Mouse (Mus musculus) erythroblast, embryonic 14.5 days (primary cell): Measurements from ENCODE around the gene Slit2. TPM values are rescaled to one million over a fixed set of nuclear protein-coding genes. Genes with fewer than 3 reads are reported as not detected.

ENCODE experiments used
- H3K27me3 ChIP-seq: 2 replicates; pipeline ENCODE4 v1.6.1; 2012; ENCODE audit warnings: inconsistent platforms; ENCODE audit not compliant: control insufficient read depth
- H3K36me3 ChIP-seq: 2 replicates; pipeline ENCODE4 v1.6.1; 2012; ENCODE audit warnings: mild to moderate bottlenecking, inconsistent platforms; ENCODE audit not compliant: control insufficient read depth
- H3K4me1 ChIP-seq: 2 replicates; pipeline ENCODE4 v1.6.1; 2012; ENCODE audit warnings: inconsistent platforms; ENCODE audit not compliant: control insufficient read depth
- H3K4me3 ChIP-seq: replicated peaks from 2 replicates; pipeline ENCODE3; 2012; ENCODE audit warnings: moderate library complexity, mild to moderate bottlenecking, inconsistent platforms
- H3K9me3 ChIP-seq: 2 replicates; pipeline ENCODE4 v1.6.1; 2012; ENCODE audit warnings: low read length, inconsistent platforms, mixed read lengths; ENCODE audit not compliant: control insufficient read depth
- GATA1 ChIP-seq: IDR thresholded peaks from 2 replicates; pipeline ENCODE4 v1.6.1; 2012; ENCODE audit warnings: low read length, inconsistent platforms, mixed read lengths
- TAL1 ChIP-seq: IDR thresholded peaks from 3 replicates; pipeline ENCODE4 v1.6.1; 2012; ENCODE audit warnings: low read length, inconsistent platforms, mixed read lengths
- polyA plus RNA-seq: library from polyadenylated mRNA; stranded (reverse); fragments of >175 nt; gene quantifications from 2 replicates; pipeline ENCODE4 v1.2.3, GENCODE M21; 2012

Slit2 gene
- 0.01 and 0.04 TPM in 2 replicates for polyA plus RNA-seq

DNA sequence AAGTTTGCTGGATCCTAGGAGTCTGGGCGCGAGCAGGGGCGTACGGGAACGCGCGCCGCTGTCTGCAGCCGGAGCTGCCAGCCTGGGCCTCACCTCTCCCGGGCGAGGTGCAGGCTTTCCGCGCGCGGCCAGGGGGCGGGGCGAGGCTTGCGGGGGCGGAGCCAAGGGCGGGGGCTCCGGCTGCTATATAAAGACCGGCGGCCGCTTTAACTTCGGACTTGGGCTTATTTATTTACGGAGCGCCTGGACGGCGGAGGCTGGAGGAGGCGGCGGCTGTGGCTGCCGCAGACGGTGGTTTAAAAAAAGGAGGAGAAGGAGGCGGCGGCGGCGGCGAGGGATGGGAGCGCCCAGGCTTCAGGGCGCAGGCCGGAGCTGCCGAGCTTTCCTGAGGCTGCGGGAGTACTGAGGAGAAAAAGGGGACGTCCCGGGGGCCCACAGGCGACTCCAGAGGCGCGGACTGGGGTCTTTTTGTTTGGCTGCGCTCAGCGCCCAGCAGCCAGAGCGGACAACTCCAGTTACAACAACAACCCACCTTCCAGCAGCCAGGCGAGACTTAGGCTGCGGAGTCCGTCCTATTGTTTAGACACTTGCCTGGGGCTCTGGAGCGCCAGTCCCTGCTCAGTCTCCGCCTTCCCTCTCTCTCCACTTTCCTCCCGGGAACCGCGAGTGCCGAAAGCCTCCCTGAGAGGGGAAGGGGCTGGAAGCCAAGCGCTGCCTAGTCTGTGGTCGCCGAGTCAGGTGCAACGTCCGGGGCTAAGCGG, at the start of gene Slit2:
TSS of gene Slit2 (plus strand) at position 198 of the 761 bp plus-strand sequence.
- Histone ChIP-seq H3K4me1 (peaks cover 8% of the 10 kb centered on the region), H3K9me3 (peaks cover 7% of the 10 kb centered on the region; the same call in 1 of the 2 replicates), H3K4me3 (peak within 1 kb of the TSS; percentile 54), H3K27me3 (peaks cover 44% of the 10 kb centered on the region), H3K36me3 (no peaks in the 10 kb centered on the region)
- TF ChIP-seq GATA1 (no peak), TAL1 (no peak)

DNA sequence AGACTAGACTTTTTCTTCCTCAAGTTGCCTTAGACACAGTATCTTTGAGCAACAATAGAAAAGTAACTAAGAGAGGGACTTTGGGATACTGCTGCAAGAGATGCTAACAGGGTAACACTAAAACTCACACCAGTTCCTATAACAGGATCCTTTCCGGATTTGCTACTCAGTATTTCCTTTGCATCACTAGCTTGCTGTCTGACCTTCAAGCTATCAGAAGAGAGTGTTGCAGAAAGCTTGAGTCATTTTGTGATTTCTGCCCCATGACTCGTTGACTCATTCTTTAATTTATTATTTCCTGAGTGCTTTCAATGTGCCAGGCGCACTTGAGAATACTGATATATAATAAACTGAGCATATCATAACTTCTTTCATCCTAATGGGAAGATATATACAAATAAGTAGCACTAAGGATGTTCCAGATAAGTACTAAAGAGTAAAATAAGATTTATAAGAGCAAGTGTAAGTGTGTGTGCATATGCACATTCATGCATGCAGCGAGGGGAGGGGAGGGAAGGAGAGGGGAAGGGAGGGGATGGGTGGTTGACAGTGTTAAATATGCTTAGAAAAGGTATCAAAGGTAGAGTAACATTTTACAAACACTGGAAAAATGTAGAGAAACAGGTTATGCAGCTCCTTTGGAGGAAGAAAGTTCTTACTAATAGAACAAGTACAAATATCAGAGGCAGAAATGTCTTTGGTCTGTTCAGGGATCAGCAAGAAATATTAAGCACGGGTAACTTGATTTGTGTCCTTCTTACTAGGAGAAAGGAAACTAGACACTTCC, 44.2 kb upstream of the Slit2 start:
- no peaks in the 10 kb centered on the region for H3K27me3 ChIP-seq
- H3K4me3 ChIP-seq: no peak overlapping the region
- no peaks in the 10 kb centered on the region for H3K4me1 ChIP-seq
- H3K9me3 ChIP-seq: no peaks in the 10 kb centered on the region
- H3K36me3 ChIP-seq: no peaks in the 10 kb centered on the region
- no peak for TF ChIP-seq TAL1
- no peak for TF ChIP-seq GATA1

DNA sequence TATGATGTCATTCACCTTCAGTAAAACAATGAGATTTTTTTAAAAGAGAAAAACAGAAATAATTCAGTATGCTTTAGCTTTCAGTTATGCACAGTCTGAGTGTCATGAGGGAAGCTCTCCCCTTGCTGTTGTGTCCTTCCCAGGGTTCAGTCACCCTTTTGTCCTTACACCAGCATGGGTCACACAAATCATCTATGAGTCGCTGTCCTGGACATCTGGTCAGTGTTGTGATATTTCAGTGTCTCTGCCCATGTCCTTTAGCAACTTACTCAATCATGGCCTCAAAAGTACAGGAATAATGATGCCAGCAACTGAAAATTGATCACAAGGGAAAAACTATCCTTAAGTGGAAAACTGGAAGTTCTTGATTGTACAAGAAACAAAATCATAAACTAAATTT, 26.5 kb upstream of the Slit2 start:
- H3K27me3 ChIP-seq: no peaks in the 10 kb centered on the region
- H3K36me3 ChIP-seq: no peaks in the 10 kb centered on the region
- H3K4me1 ChIP-seq: no peaks in the 10 kb centered on the region
- no peak overlapping the region for H3K4me3 ChIP-seq
- no peaks in the 10 kb centered on the region for H3K9me3 ChIP-seq
- no peak for TF ChIP-seq TAL1
- no peak for TF ChIP-seq GATA1

- Histone ChIP-seq H3K4me1 (no peaks in the 10 kb centered on the region), H3K36me3 (no peaks in the 10 kb centered on the region), H3K9me3 (no peaks in the 10 kb centered on the region), H3K4me3 (no peak overlapping the region), H3K27me3 (no peaks in the 10 kb centered on the region)
- TF ChIP-seq TAL1: no peak
- TF ChIP-seq GATA1: no peak
These were observed 7.1 kb upstream of the Slit2 start for GRCm38 (mm10) chr5:47975795-47976194.

DNA sequence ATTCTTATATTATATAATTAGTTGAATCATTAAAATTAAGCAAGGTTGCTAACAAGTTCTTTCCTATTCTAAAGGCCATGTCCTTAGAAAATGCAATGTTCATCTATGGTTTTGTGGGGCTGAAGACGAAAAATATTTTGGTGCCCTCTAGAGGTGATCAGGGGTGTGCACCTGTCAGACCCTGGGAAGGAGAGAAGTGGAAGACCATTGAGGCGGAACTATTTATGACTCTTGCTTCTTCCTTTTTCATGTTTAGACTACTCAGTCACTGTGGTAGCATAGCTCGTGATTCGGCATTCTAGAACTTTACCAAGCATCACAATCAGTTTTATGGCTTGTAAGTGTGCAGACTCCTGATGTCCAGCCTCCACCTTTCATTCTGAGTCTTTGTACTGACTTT, 3.6 kb upstream of the Slit2 start:
- Histone ChIP-seq H3K9me3 (peaks cover 7% of the 10 kb centered on the region; the same call in 1 of the 2 replicates), H3K4me1 (peaks cover 8% of the 10 kb centered on the region), H3K27me3 (peaks cover 18% of the 10 kb centered on the region), H3K36me3 (no peaks in the 10 kb centered on the region), H3K4me3 (no peak overlapping the region)
- TF ChIP-seq GATA1 (no peak), TAL1 (no peak)

- no peak overlapping the region for H3K4me3 ChIP-seq
- no peaks in the 10 kb centered on the region for H3K36me3 ChIP-seq
- H3K4me1 ChIP-seq: peaks cover 8% of the 10 kb centered on the region
- peaks cover 29% of the 10 kb centered on the region for H3K27me3 ChIP-seq
- peaks cover 7% of the 10 kb centered on the region; the same call in 1 of the 2 replicates for H3K9me3 ChIP-seq
- TF ChIP-seq GATA1 (no peak), TAL1 (no peak)
These were observed 2.5 kb upstream of the Slit2 start for GRCm38 (mm10) chr5:47980459-47980858.

DNA sequence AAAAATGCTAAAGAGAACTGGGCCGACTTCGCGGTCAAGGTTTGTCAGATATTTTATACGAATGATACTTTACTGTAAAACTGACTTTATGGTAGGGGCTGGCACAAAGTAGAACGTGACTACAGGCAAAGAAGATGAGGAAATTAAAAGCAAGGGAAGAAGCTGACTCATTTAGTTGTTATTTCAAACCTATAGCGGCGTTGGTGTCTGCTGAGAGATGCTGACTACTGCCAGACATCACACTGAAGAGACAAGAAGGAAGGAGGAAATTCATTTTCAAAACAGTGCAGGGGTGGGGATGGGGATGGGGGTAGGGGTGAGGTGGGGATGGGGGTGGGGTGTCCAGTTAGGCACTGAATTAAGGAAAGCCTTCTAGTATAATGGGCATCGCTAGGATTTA, 987 bp upstream of the Slit2 start:
- no peak for TF ChIP-seq TAL1
- no peak for TF ChIP-seq GATA1
- Histone ChIP-seq H3K36me3 (no peaks in the 10 kb centered on the region), H3K4me1 (peaks cover 8% of the 10 kb centered on the region), H3K9me3 (peaks cover 7% of the 10 kb centered on the region; the same call in 1 of the 2 replicates), H3K27me3 (peaks cover 44% of the 10 kb centered on the region), H3K4me3 (no peak overlapping the region)

DNA sequence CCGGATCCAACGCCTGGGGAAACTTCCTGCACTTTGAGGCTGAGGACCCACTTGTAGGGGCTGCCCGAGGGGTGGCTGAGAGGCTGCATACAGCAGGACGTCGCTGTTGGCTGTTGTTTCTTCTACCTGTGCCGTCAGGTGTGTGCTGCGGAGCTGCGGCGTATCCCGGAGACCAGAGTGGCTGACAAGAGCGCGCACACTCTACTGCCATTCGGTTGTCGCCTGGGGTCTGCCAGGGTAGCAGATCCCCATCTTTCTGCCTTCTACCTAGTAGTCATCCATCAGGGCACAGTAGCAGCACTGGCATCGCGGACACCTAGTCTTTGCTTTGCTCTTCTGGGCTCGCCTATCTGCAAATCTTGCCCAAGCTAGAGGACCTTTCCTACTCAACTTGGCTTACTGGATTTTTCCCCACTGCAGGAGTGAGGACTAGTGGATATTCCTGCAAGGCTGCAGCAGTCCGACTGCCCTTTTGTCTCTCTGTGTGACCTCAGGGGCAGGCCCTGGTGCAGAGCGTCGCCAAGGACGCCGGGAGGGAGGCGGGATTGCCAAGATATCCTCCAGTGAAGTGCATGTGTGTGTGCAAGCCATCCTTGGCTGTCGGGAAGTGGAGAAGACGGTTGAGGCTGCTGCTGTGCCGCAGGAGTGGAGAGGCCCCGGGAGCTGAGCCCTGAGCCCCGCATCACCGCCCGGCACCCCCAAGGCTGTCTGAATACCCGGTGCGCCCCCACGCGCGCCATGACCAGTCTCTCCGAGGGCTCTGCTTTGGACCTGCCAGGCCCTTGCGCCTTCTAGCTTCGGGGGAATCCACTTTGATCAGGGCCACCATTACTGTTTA, 1.0 kb downstream of the Slit2 start:
- H3K27me3 ChIP-seq: peaks cover 44% of the 10 kb centered on the region
- TF ChIP-seq GATA1 (no peak), TAL1 (no peak)
- peaks cover 8% of the 10 kb centered on the region for H3K4me1 ChIP-seq
- H3K9me3 ChIP-seq: peaks cover 7% of the 10 kb centered on the region; the same call in 1 of the 2 replicates
- H3K4me3 ChIP-seq: peak overlapping the region; percentile 54
- H3K36me3 ChIP-seq: no peaks in the 10 kb centered on the region
